Mouse (Mus musculus): ENCODE data around the gene Lancl2. TPM values are rescaled to one million over a fixed set of nuclear protein-coding genes. Genes with fewer than 3 reads are reported as not detected.

Gene Lancl2
- total RNA-seq, 2 experiments from 2014 or later = 7.3 to 9.7 TPM

GRCm38 (mm10) chr6:57766287-57766686 lies 63.9 kb downstream of the Lancl2 start:
- intact Hi-C loops (cut with DNase I) = no loop called here
- DNase-seq = no peak

GRCm38 (mm10) chr6:57767112-57767868 lies 65.0 kb downstream of the Lancl2 start:
- no peak for DNase-seq

GRCm38 (mm10) chr6:57768948-57769525 lies 66.7 kb downstream of the Lancl2 start:
- no peak for DNase-seq
- intact Hi-C loops (cut with DNase I) = no loop called here

More at GRCm38 (mm10) chr6:57767112-57767868, 65.0 kb downstream of the Lancl2 start:
- intact Hi-C loops (cut with DNase I) = no loop called here

- DNase-seq = no peak
- intact Hi-C loops (cut with DNase I) = no loop called here
Measured at GRCm38 (mm10) chr6:57770467-57771190, 68.3 kb downstream of the Lancl2 start.

GRCm38 (mm10) chr6:57773792-57774191 lies 71.5 kb downstream of the Lancl2 start:
- intact Hi-C loops (cut with DNase I) = no loop called here
- no peak for DNase-seq

GRCm38 (mm10) chr6:57780359-57780758 lies 78.0 kb downstream of the Lancl2 start:
- no peak for DNase-seq
- intact Hi-C loops (cut with DNase I) = no loop called here

GRCm38 (mm10) chr6:57782658-57783057 lies 80.3 kb downstream of the Lancl2 start:
- intact Hi-C loops (cut with DNase I) = no loop called here

GRCm38 (mm10) chr6:57784251-57784650 lies 81.9 kb downstream of the Lancl2 start:
- intact Hi-C loops (cut with DNase I) = no loop called here
- no peak for DNase-seq

More at GRCm38 (mm10) chr6:57782658-57783057, 80.3 kb downstream of the Lancl2 start:
- no peak for DNase-seq

GRCm38 (mm10) chr6:57787376-57787775 lies 85.0 kb downstream of the Lancl2 start:
- DNase-seq = no peak
- intact Hi-C loops (cut with DNase I) = no loop called here

Other genes with a start within 250 kb of the Lancl2 start
- 10 to 100 TPM; 12.3 to 14.7 TPM for gene Ppm1k, start 167.1 kb upstream of the Lancl2 start, total RNA-seq (2021)
- 1 to 10 TPM; 1.8 TPM for gene Herc6, start 121.5 kb upstream of the Lancl2 start, total RNA-seq (2021)
- gene Pyurf, start 10.5 kb upstream of the Lancl2 start, total RNA-seq (2021) = 10 to 100 TPM; 11.8 TPM
- 1 to 10 TPM; 3.8 to 4.6 TPM for gene Vopp1, start 122.6 kb downstream of the Lancl2 start, total RNA-seq (2021)
- gene Vmn1r21, start 147.8 kb downstream of the Lancl2 start, total RNA-seq (2021) = not detected
- gene Vmn1r22, start 205.5 kb downstream of the Lancl2 start, total RNA-seq (2021) = not detected
- not detected for gene Vmn1r23, start 224.3 kb downstream of the Lancl2 start, total RNA-seq (2021)

Measured in gastrocnemius, postnatal 36 days (tissue).